Mouse (Mus musculus) neural tube, embryonic 15.5 days (tissue): ENCODE results near the gene Etnk1. TPM values are rescaled to one million over a fixed set of nuclear protein-coding genes. Genes with fewer than 3 reads are reported as not detected.

Experiments
- ATAC-seq: fragments of 200-750 bp; cut with Nextera tagmentation; 2 replicates; pipeline ENCODE4 v1.8.0; 2017; ENCODE audit warnings: mild to moderate bottlenecking, moderate TSS enrichment, moderate library complexity; ENCODE audit not compliant: low FRiP score
- H3K27ac ChIP-seq: fragments of 300-500 bp; sonication (generic); replicated peaks from 2 replicates; pipeline ENCODE4 v1.5.1; 2015; ENCODE audit warnings: mild to moderate bottlenecking, inconsistent platforms
- H3K27me3 ChIP-seq: fragments of 300-500 bp; sonication (generic); replicated peaks from 2 replicates; pipeline ENCODE4 v1.6.1; 2015; ENCODE audit warnings: inconsistent platforms
- H3K36me3 ChIP-seq: fragments of 300-500 bp; sonication (generic); 2 replicates; pipeline ENCODE4 v1.6.1; 2015; ENCODE audit warnings: inconsistent platforms
- H3K4me1 ChIP-seq: fragments of 300-500 bp; sonication (generic); 2 replicates; pipeline ENCODE4 v1.6.1; 2015; ENCODE audit warnings: inconsistent platforms
- H3K4me2 ChIP-seq: fragments of 300-500 bp; sonication (generic); 2 replicates; pipeline ENCODE4 v1.6.1; 2015; ENCODE audit warnings: inconsistent platforms, mild to moderate bottlenecking, moderate library complexity
- H3K4me3 ChIP-seq: fragments of 300-500 bp; sonication (generic); replicated peaks from 2 replicates; pipeline ENCODE4 v1.5.1; 2015; ENCODE audit warnings: mild to moderate bottlenecking, inconsistent platforms
- H3K9ac ChIP-seq: fragments of 300-500 bp; sonication (generic); replicated peaks from 2 replicates; pipeline ENCODE4 v1.6.1; 2015; ENCODE audit warnings: mild to moderate bottlenecking, inconsistent platforms
- H3K9me3 ChIP-seq: fragments of 300-500 bp; sonication (generic); replicated peaks from 2 replicates; pipeline ENCODE4 v1.6.1; 2016; ENCODE audit warnings: inconsistent platforms
- WGBS: fragments of 180-500 bp; shearing (Covaris S2); methylation state at CpG from one replicate; pipeline ENCODE4 v1.1.7; 2015; ENCODE audit warnings: mixed read lengths; 5-methylcytosine and 5-hydroxymethylcytosine counted together
- polyA plus RNA-seq: library from polyadenylated mRNA; unstranded; fragments of >200 nt; fragmentation: Nextera tagmentation; extraction: Ambion mirVana; gene quantifications from 2 replicates; pipeline ENCODE4 v1.2.1, GENCODE M21; 2015

Etnk1 gene
- polyA plus RNA-seq, 1 experiment from 2014 or later, result 42.0 TPM

DNA sequence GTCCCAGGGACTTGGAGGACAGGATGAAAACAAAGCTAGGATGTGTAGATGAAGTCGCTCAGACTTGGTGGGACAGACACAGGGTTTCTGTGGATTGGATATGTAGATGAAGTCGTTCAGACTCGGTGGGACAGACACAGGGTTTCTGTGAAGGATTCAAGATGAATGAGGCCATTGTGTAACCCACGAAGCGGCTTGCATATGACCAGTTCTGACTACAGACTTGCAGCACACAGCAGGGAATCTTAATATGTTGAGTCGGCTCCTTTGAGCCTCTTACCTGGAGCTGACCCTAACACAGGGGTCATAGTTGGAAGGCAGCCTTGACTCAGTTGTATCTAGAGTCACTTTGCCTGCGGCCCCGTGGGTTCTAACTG is 94.3 kb downstream of the Etnk1 start:
- no peak for ATAC-seq
- Histone ChIP-seq H3K27me3 (peaks cover 3% of the 10 kb centered on the region; the same call in 1 of the 2 replicates), H3K9me3 (no peaks in the 10 kb centered on the region), H3K9ac (no peak overlapping the region), H3K36me3 (no peaks in the 10 kb centered on the region), H3K4me3 (no peak overlapping the region), H3K4me2 (no peak overlapping the region), H3K27ac (no peak overlapping the region), H3K4me1 (peaks cover 28% of the 10 kb centered on the region)
- WGBS, result 32% methylated on average over 8 of the region's 8 CpGs

DNA sequence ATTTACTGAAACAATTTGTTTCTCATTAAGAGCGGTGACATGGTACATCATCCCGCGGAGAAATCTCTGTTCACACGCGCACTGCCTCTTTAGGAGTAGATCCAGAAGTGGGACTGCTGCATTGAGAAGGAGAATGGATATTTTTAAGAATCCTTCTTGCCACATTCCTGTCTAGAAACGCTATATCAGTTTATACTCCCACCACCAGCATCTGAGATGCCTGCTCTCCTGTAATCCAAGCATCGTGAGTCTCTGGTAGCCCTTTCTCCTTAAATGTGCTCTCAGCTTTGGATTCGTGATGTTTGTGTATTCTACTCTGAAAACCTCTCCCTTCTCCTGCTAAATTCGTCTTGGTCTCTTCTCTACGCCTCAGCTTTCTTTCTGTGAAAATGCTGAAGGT is 98.5 kb downstream of the Etnk1 start:
- Histone ChIP-seq H3K36me3 (no peaks in the 10 kb centered on the region), H3K4me1 (peaks cover 11% of the 10 kb centered on the region), H3K4me2 (no peak overlapping the region), H3K9me3 (no peaks in the 10 kb centered on the region), H3K9ac (no peak overlapping the region), H3K27ac (no peak overlapping the region), H3K4me3 (no peak overlapping the region), H3K27me3 (no peaks in the 10 kb centered on the region; the same call in 1 of the 2 replicates)
- WGBS, result 92% methylated on average over 10 of the region's 10 CpGs
- no peak for ATAC-seq

DNA sequence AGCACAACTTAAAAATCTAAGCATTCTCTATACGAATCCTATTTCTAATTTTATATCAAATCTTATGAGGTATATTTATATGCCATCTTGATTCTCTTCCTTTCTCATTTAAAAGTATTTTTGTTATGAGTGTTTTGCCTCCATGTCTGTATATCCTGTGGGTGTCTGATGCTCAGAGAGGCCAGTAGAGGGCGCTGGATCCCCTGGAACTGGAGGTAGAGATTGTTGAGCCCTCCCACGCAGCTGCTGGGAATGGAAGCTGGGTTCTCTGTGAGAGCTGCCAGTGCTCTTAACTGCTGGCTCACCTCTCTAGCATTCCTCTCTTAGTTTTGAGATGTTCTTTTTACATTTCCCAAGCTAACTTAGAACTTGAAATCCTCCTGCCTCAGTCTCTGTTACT is 112.2 kb downstream of the Etnk1 start:
- no peak for ATAC-seq
- 55% methylated on average over 3 of the region's 3 CpGs for WGBS
- no peaks in the 10 kb centered on the region for H3K36me3 ChIP-seq

More for the DNA sequence above, 112.2 kb downstream of the Etnk1 start:
- H3K27me3 ChIP-seq, result no peaks in the 10 kb centered on the region
- H3K4me2 ChIP-seq, result no peak overlapping the region
- no peaks in the 10 kb centered on the region for H3K9me3 ChIP-seq
- no peaks in the 10 kb centered on the region for H3K4me1 ChIP-seq
- H3K4me3 ChIP-seq, result no peak overlapping the region
- no peak overlapping the region for H3K9ac ChIP-seq
- no peak overlapping the region for H3K27ac ChIP-seq

Other genes starting within 250 kb of the Etnk1 start
- gene St8sia1, start 202.8 kb upstream of the Etnk1 start, polyA plus RNA-seq, result 6.6 and 8.6 TPM in 2 replicates
- 40.8 and 43.9 TPM in 2 replicates for gene C2cd5, start 67.1 kb upstream of the Etnk1 start, polyA plus RNA-seq